Mouse (Mus musculus) neural tube, embryonic 15.5 days (tissue): Measurements from ENCODE around the gene Zmym2. TPM values are rescaled to one million over a fixed set of nuclear protein-coding genes. Genes with fewer than 3 reads are reported as not detected.
A peak's percentile ranks its signal among the peaks of the same experiment; 100 is the strongest.

Experiments used
- ATAC-seq: fragments of 200-750 bp; cut with Nextera tagmentation; 2 replicates; pipeline ENCODE4 v1.8.0; 2017; ENCODE audit warnings: mild to moderate bottlenecking, moderate TSS enrichment, moderate library complexity; ENCODE audit not compliant: low FRiP score
- H3K27ac ChIP-seq: fragments of 300-500 bp; sonication (generic); replicated peaks from 2 replicates; pipeline ENCODE4 v1.5.1; 2015; ENCODE audit warnings: mild to moderate bottlenecking, inconsistent platforms
- H3K27me3 ChIP-seq: fragments of 300-500 bp; sonication (generic); replicated peaks from 2 replicates; pipeline ENCODE4 v1.6.1; 2015; ENCODE audit warnings: inconsistent platforms
- H3K36me3 ChIP-seq: fragments of 300-500 bp; sonication (generic); 2 replicates; pipeline ENCODE4 v1.6.1; 2015; ENCODE audit warnings: inconsistent platforms
- H3K4me1 ChIP-seq: fragments of 300-500 bp; sonication (generic); 2 replicates; pipeline ENCODE4 v1.6.1; 2015; ENCODE audit warnings: inconsistent platforms
- H3K4me2 ChIP-seq: fragments of 300-500 bp; sonication (generic); 2 replicates; pipeline ENCODE4 v1.6.1; 2015; ENCODE audit warnings: inconsistent platforms, mild to moderate bottlenecking, moderate library complexity
- H3K4me3 ChIP-seq: fragments of 300-500 bp; sonication (generic); replicated peaks from 2 replicates; pipeline ENCODE4 v1.5.1; 2015; ENCODE audit warnings: mild to moderate bottlenecking, inconsistent platforms
- H3K9ac ChIP-seq: fragments of 300-500 bp; sonication (generic); replicated peaks from 2 replicates; pipeline ENCODE4 v1.6.1; 2015; ENCODE audit warnings: mild to moderate bottlenecking, inconsistent platforms
- H3K9me3 ChIP-seq: fragments of 300-500 bp; sonication (generic); replicated peaks from 2 replicates; pipeline ENCODE4 v1.6.1; 2016; ENCODE audit warnings: inconsistent platforms
- WGBS: fragments of 180-500 bp; shearing (Covaris S2); methylation state at CpG from one replicate; pipeline ENCODE4 v1.1.7; 2015; ENCODE audit warnings: mixed read lengths; 5-methylcytosine and 5-hydroxymethylcytosine counted together
- polyA plus RNA-seq: library from polyadenylated mRNA; unstranded; fragments of >200 nt; fragmentation: Nextera tagmentation; extraction: Ambion mirVana; gene quantifications from 2 replicates; pipeline ENCODE4 v1.2.1, GENCODE M21; 2015

Zmym2 gene
- polyA plus RNA-seq, 1 experiment from 2014 or later: 47.3 TPM

DNA sequence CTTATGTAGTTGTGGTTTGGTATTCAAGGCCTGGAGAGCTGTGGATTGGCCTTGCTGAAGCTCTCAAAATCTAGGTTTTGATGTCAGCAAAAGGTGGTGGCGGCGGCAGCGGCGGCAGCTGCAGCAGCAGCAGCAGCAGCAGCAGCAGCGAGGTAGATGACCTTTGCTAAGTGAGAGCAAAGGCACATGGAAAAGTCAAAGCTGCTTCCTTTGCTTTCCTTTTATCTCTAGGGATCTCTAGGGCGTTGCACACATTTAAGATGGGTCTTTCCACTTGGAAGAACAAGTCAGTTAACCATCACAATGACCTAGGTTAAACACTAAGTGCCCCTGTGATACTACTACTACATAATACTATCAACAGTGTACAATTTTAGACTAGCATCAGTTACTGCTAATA is 49.0 kb downstream of the Zmym2 start:
- ATAC-seq: no peak
- WGBS: 90% methylated on average over 6 of the region's 6 CpGs
- no peaks in the 10 kb centered on the region for H3K4me1 ChIP-seq

GRCm38 (mm10) chr14:56939903-56940302 is 53.5 kb downstream of the Zmym2 start:
- Histone ChIP-seq H3K4me2 (no peak overlapping the region), H3K9me3 (no peaks in the 10 kb centered on the region), H3K27me3 (no peaks in the 10 kb centered on the region), H3K36me3 (peaks cover 49% of the 10 kb centered on the region), H3K4me3 (no peak overlapping the region), H3K9ac (no peak overlapping the region), H3K27ac (no peak overlapping the region), H3K4me1 (no peaks in the 10 kb centered on the region)
- 98% methylated on average over 1 of the region's 1 CpGs for WGBS
- no peak for ATAC-seq

More for the DNA sequence above, 49.0 kb downstream of the Zmym2 start:
- H3K9ac ChIP-seq: no peak overlapping the region
- H3K27me3 ChIP-seq: no peaks in the 10 kb centered on the region
- H3K36me3 ChIP-seq: peaks cover 28% of the 10 kb centered on the region
- no peak overlapping the region for H3K4me3 ChIP-seq
- no peaks in the 10 kb centered on the region for H3K9me3 ChIP-seq
- H3K4me2 ChIP-seq: no peak overlapping the region
- no peak overlapping the region for H3K27ac ChIP-seq

DNA sequence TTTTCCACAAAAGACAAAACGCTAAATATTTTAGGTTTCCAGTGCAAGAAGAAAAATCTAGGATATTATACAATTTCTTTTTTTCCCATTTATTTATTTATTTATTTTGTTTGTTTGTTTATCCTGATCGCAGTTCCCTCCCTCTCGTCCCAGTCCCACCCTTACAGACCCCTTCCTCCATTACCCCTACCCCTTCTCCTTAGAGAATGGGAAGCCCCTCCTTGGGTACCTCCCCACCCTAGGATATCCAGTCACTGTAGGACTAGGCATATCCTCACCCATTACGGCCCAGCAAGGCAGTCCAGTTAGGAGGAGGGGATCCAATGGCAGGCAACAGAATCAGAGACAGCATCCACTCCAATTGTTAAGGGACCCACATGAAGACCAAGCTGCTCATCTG is 66.5 kb downstream of the Zmym2 start:
- Histone ChIP-seq H3K9ac (no peak overlapping the region), H3K4me3 (no peak overlapping the region), H3K9me3 (no peaks in the 10 kb centered on the region), H3K27me3 (no peaks in the 10 kb centered on the region), H3K4me1 (no peaks in the 10 kb centered on the region), H3K4me2 (no peak overlapping the region), H3K36me3 (peaks cover 52% of the 10 kb centered on the region), H3K27ac (no peak overlapping the region)
- ATAC-seq: no peak; the same call in 1 of the 2 replicates
- 92% methylated on average over 4 of the region's 4 CpGs for WGBS

GRCm38 (mm10) chr14:56954393-56954792 is 67.9 kb downstream of the Zmym2 start:
- Histone ChIP-seq H3K27ac (no peak overlapping the region), H3K4me2 (no peak overlapping the region), H3K36me3 (peaks cover 41% of the 10 kb centered on the region), H3K9me3 (no peaks in the 10 kb centered on the region), H3K4me1 (no peaks in the 10 kb centered on the region), H3K9ac (no peak overlapping the region), H3K4me3 (no peak overlapping the region), H3K27me3 (no peaks in the 10 kb centered on the region)
- no peak for ATAC-seq

GRCm38 (mm10) chr14:56963969-56964734 is 77.7 kb downstream of the Zmym2 start:
- Histone ChIP-seq H3K9ac (no peak overlapping the region), H3K9me3 (no peaks in the 10 kb centered on the region), H3K27ac (no peak overlapping the region), H3K36me3 (peaks cover 21% of the 10 kb centered on the region), H3K4me2 (no peak overlapping the region), H3K4me1 (no peaks in the 10 kb centered on the region), H3K4me3 (no peak overlapping the region), H3K27me3 (no peaks in the 10 kb centered on the region)
- ATAC-seq: no peak
- 71% methylated on average over 2 of the region's 2 CpGs for WGBS

DNA sequence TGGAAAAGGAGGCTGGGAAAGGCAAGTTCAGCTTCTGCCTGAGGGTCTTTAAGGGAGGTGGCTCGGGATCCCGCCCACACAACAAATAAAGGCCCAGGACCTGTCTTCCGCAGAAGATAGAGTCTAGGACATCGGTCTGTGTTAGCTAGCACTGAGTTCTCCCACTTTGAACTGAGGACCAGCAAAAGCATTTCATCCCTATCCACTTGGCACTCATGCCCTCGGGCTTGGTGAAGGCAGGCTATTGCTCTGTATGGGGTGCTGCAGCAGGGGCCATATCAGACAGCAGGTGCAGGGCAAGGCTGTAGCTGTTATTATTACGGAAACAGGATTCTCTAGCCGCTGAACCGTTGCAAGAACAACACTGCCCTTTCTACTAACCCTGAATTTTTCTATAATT is 83.2 kb downstream of the Zmym2 start:
- no peak overlapping the region for H3K9ac ChIP-seq
- H3K27ac ChIP-seq: no peak overlapping the region
- H3K36me3 ChIP-seq: no peaks in the 10 kb centered on the region
- H3K9me3 ChIP-seq: no peaks in the 10 kb centered on the region
- 70% methylated on average over 8 of the region's 8 CpGs for WGBS
- 0 out of 2 replicates have a peak, but pooled peaks have one; percentile 24 for ATAC-seq
- H3K4me2 ChIP-seq: no peak overlapping the region
- no peak overlapping the region for H3K4me3 ChIP-seq
- H3K27me3 ChIP-seq: no peaks in the 10 kb centered on the region
- H3K4me1 ChIP-seq: peaks cover 2% of the 10 kb centered on the region

- Histone ChIP-seq H3K36me3 (no peaks in the 10 kb centered on the region), H3K4me1 (peaks cover 2% of the 10 kb centered on the region), H3K27me3 (no peaks in the 10 kb centered on the region), H3K27ac (no peak overlapping the region), H3K4me2 (no peak overlapping the region), H3K4me3 (no peak overlapping the region), H3K9me3 (no peaks in the 10 kb centered on the region), H3K9ac (no peak overlapping the region)
- ATAC-seq: no peak
- WGBS: 64% methylated on average over 11 of the region's 11 CpGs
Measured at GRCm38 (mm10) chr14:56970160-56970559, 83.7 kb downstream of the Zmym2 start.

DNA sequence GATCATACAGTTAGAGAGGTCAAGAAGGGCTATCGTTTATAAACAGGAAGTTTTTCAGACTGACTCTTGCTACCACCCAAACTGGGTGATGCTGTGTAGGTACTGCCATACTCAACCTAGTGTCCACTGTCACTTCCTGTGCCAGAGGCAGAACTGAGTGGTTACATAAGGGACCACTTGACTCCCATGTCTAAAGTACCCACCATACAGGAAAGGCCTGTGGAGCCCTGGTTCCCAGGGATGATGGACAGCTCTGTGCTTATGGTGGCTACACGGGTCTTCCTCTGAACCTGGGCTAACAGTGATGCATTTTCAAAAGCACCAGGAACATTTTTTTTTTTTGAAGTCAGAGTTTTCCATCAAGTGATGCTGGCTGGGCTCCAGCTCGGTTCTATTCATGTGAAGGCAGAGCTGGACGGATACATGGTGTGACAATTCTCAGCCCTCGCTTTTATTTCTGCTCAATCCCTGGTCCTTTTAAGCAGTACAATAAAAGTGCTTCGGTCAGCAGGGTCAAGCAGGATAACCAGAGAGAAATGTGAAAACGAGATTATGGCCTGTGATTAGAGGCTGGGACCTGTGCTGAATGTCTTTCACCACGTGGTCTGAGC is 91.7 kb downstream of the Zmym2 start:
- H3K27ac ChIP-seq: no peak overlapping the region
- 46% methylated on average over 8 of the region's 8 CpGs for WGBS
- H3K9me3 ChIP-seq: no peaks in the 10 kb centered on the region
- H3K36me3 ChIP-seq: no peaks in the 10 kb centered on the region
- ATAC-seq: no peak
- H3K9ac ChIP-seq: no peak overlapping the region
- H3K4me1 ChIP-seq: peaks cover 2% of the 10 kb centered on the region; the same call in 1 of the 2 replicates
- H3K27me3 ChIP-seq: no peaks in the 10 kb centered on the region
- no peak overlapping the region for H3K4me3 ChIP-seq
- no peak overlapping the region for H3K4me2 ChIP-seq

DNA sequence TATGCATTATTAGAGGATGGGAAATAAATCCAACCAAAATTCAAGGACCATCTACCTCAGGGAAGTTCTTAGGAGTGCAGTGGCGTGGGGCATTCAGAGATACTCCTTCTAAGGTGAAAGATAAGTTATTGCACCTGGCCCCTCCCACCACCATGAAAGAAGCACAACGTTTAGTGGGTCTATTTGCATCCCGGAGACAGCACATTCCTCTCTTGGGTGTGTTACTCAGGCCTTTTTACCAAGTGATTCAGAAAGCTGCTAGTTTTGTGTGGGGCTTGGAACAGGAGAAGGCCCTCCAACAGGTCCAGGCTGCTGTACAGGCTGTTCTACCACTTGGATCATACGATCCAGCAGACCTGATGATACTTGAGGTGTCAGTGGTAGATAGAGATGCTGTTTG is 102.2 kb downstream of the Zmym2 start:
- Histone ChIP-seq H3K4me3 (no peak overlapping the region), H3K4me2 (no peak overlapping the region), H3K27ac (no peak overlapping the region), H3K9me3 (no peaks in the 10 kb centered on the region), H3K9ac (no peak overlapping the region), H3K27me3 (no peaks in the 10 kb centered on the region), H3K4me1 (no peaks in the 10 kb centered on the region), H3K36me3 (no peaks in the 10 kb centered on the region)
- WGBS: 74% methylated on average over 4 of the region's 4 CpGs
- ATAC-seq: no peak

Other genes with a start within 250 kb of the Zmym2 start
- 37.1 and 44.3 TPM in 2 replicates for gene Mphosph8, start 218.4 kb upstream of the Zmym2 start, polyA plus RNA-seq
- gene Pspc1, start 108.3 kb upstream of the Zmym2 start, polyA plus RNA-seq: 34.1 and 39.8 TPM in 2 replicates
- 29.8 and 31.7 TPM in 2 replicates for gene Zmym5, start 74.9 kb upstream of the Zmym2 start, polyA plus RNA-seq
- gene Gja3, start 171.4 kb downstream of the Zmym2 start, polyA plus RNA-seq: 1.3 and 2.2 TPM in 2 replicates
- 7.9 and 11.4 TPM in 2 replicates for gene Gjb2, start 218.0 kb downstream of the Zmym2 start, polyA plus RNA-seq
- gene Gm4491, start 229.2 kb downstream of the Zmym2 start, polyA plus RNA-seq: not detected in 2 replicates
- gene Gjb6, start 247.0 kb downstream of the Zmym2 start, polyA plus RNA-seq: 10.9 and 13.8 TPM in 2 replicates